Mouse (Mus musculus) ES-E14 (cell line): ENCODE data around the gene Pnmal1. TPM values are rescaled to one million over a fixed set of nuclear protein-coding genes. Genes with fewer than 3 reads are reported as not detected.

Experiments
- DNase-seq: peaks from one replicate; pipeline ENCODE4 v3.0.0-alpha.2; 2013; ENCODE audit warnings: low read depth, low spot score
- H3K27ac ChIP-seq: 2 replicates; pipeline ENCODE4 v1.5.1; 2012; ENCODE audit warnings: low read depth, mild to moderate bottlenecking, low read length, moderate library complexity, mixed read lengths; ENCODE audit not compliant: poor library complexity, insufficient read depth, severe bottlenecking
- H3K36me3 ChIP-seq: 2 replicates; pipeline ENCODE4 v1.6.1; 2012; ENCODE audit warnings: mild to moderate bottlenecking, low read length, moderate library complexity, mixed read lengths; ENCODE audit not compliant: control insufficient read depth, poor library complexity, insufficient read depth, severe bottlenecking
- H3K4me1 ChIP-seq, 2 experiments: fragments of 150-350 bp in 1 of 2; sonication (generic) in 1 of 2; 2 replicates each; pipeline ENCODE4 v1.6.1; 2012; ENCODE audit warnings: low read length in 2 of 2, mild to moderate bottlenecking in 1 of 2, mixed read lengths in 1 of 2; ENCODE audit not compliant: control insufficient read depth in 2 of 2, insufficient read depth in 2 of 2, poor library complexity in 1 of 2
- H3K4me3 ChIP-seq, 2 experiments: fragments of 150-350 bp in 1 of 2; sonication (generic) in 1 of 2; 2 replicates each; pipeline ENCODE4 v1.5.1; 2012; ENCODE audit warnings: low read length in 2 of 2, low read depth in 1 of 2, mild to moderate bottlenecking in 1 of 2, mixed read lengths in 1 of 2; ENCODE audit not compliant: insufficient read depth in 1 of 2, poor library complexity in 1 of 2, severe bottlenecking in 1 of 2
- H3K9ac ChIP-seq: 2 replicates; pipeline ENCODE4 v1.6.1; 2012; ENCODE audit warnings: low read depth, mild to moderate bottlenecking, low read length, mixed read lengths; ENCODE audit not compliant: poor library complexity, insufficient read depth, severe bottlenecking
- H3K9me3 ChIP-seq: fragments of 150-350 bp; sonication (generic); 2 replicates; pipeline ENCODE4 v1.6.1; 2012; ENCODE audit warnings: low read depth, mild to moderate bottlenecking, low read length; ENCODE audit not compliant: control insufficient read depth, insufficient read depth
- CHD2 ChIP-seq: IDR thresholded peaks from 2 replicates; pipeline ENCODE4 v1.6.1; 2014; ENCODE audit warnings: mild to moderate bottlenecking, low read depth, low read length, inconsistent platforms
- HCFC1 ChIP-seq: IDR thresholded peaks from 2 replicates; pipeline ENCODE4 v1.6.1; 2012; ENCODE audit warnings: low read length, inconsistent platforms, borderline replicate concordance; ENCODE audit not compliant: insufficient read depth
- MAFK ChIP-seq: IDR thresholded peaks from 2 replicates; pipeline ENCODE4 v1.6.1; 2014; ENCODE audit warnings: mild to moderate bottlenecking, low read depth, low read length, inconsistent platforms; ENCODE audit not compliant: insufficient read depth
- ZC3H11A ChIP-seq: IDR thresholded peaks from 2 replicates; pipeline ENCODE4 v1.6.1; 2012; ENCODE audit warnings: low read depth, mild to moderate bottlenecking, inconsistent platforms, low read length, borderline replicate concordance
- ZNF384 ChIP-seq: IDR thresholded peaks from 2 replicates; pipeline ENCODE4 v1.6.1; 2012; ENCODE audit warnings: low read depth, low read length, inconsistent platforms
- in situ Hi-C, 2 experiments: fragments of 600-800 bp; cut with MboI; formaldehyde crosslinking; loops; one replicate each; pipeline ENCODE4 v1.15.1; 2025; ENCODE audit warnings: low sequenced_read_pairs in 2 of 2, inconsistent platforms in 1 of 2; ENCODE audit not compliant: unreplicated experiment in 2 of 2
- total RNA-seq: library from RNA; depleted of rRNA; stranded (reverse); fragments of 300-350 nt; gene quantifications from 2 replicates; pipeline ENCODE4 v1.2.3, GENCODE M21; 2012

The Pnmal1 gene
- total RNA-seq, 1 experiment, result 0.45 TPM

GRCm38 (mm10) chr7:16955712-16956111 is 3.8 kb upstream of the Pnmal1 start:
- in situ Hi-C loops, result no loop called here
- no peak for DNase-seq
- peaks cover 0 to 3% of the 10 kb centered on the region in 2 experiments; a peak in 1 of 4 replicates for H3K4me1 ChIP-seq
- no peak overlapping the region for H3K9ac ChIP-seq
- TF ChIP-seq ZNF384 (no peak), MAFK (no peak), CHD2 (no peak), HCFC1 (no peak), ZC3H11A (no peak)
- H3K9me3 ChIP-seq, result no peaks in the 10 kb centered on the region
- H3K36me3 ChIP-seq, result no peaks in the 10 kb centered on the region
- no peak overlapping the region for H3K4me3 ChIP-seq
- no peak overlapping the region for H3K27ac ChIP-seq

GRCm38 (mm10) chr7:16956410-16957265 is 2.8 kb upstream of the Pnmal1 start:
- no peak overlapping the region for H3K9ac ChIP-seq
- no peak overlapping the region for H3K27ac ChIP-seq
- TF ChIP-seq ZNF384, result no peak
- TF ChIP-seq CHD2, result no peak
- no peak for DNase-seq
- in situ Hi-C loops, result no loop called here
- no peak overlapping the region for H3K4me3 ChIP-seq
- no peaks in the 10 kb centered on the region for H3K36me3 ChIP-seq
- H3K9me3 ChIP-seq, result no peaks in the 10 kb centered on the region
- peaks cover 0 to 3% of the 10 kb centered on the region in 2 experiments; a peak in 1 of 4 replicates for H3K4me1 ChIP-seq

GRCm38 (mm10) chr7:16961678-16962077 is 2.2 kb downstream of the Pnmal1 start:
- H3K4me1 ChIP-seq, result peaks cover 0 to 3% of the 10 kb centered on the region in 2 experiments; a peak in 1 of 4 replicates
- H3K9ac ChIP-seq, result no peak overlapping the region
- no peak for TF ChIP-seq CHD2
- TF ChIP-seq ZNF384, result no peak
- no peak for TF ChIP-seq ZC3H11A
- TF ChIP-seq HCFC1, result no peak
- no peak for TF ChIP-seq MAFK
- no peaks in the 10 kb centered on the region for H3K9me3 ChIP-seq
- no peaks in the 10 kb centered on the region for H3K36me3 ChIP-seq
- no peak overlapping the region for H3K27ac ChIP-seq
- no peak for DNase-seq
- H3K4me3 ChIP-seq, result no peak overlapping the region
- in situ Hi-C loops, result no loop called here

DNA sequence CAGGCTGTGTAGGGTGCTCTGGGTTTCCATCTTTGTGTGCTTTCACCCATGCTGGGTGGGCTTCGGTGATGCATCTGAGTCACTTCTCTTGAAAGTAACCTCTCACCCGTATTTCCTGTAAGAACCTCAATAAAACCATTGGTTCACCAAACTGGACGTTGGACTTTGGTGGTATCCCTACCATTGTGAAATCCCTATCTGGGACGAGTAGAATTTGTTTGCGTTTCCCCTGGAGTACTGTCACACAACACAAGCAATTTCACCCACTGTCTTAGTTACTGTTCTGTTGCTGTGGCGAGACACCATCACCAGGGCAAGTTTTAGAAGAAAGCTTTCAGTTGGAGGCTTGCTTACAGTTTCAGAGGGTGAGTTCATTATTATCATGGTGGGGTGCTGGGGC is 8.9 kb downstream of the Pnmal1 start:
- no peak for TF ChIP-seq HCFC1
- no peak for TF ChIP-seq CHD2
- TF ChIP-seq ZNF384, result no peak
- TF ChIP-seq ZC3H11A, result no peak
- TF ChIP-seq MAFK, result no peak
- no peaks in the 10 kb centered on the region for H3K9me3 ChIP-seq
- no peak overlapping the region for H3K9ac ChIP-seq
- H3K27ac ChIP-seq, result no peak overlapping the region
- in situ Hi-C loops, result no loop called here
- H3K36me3 ChIP-seq, result no peaks in the 10 kb centered on the region
- no peak overlapping the region for H3K4me3 ChIP-seq
- no peaks in the 10 kb centered on the region for H3K4me1 ChIP-seq
- DNase-seq, result no peak
